In genomic region chr2:32997081-32997480, GRCm38 (mm10) we compare ENCODE assay signal across 13 mouse cellular contexts.
DNase-seq lines count a peak whose midpoint lies in the region.
"Had no signal": no experiment of that assay in that cellular context is flagged by ENCODE, and none has a peak within 500 bp of the region (broad histone marks: within the 10 kb centered on the region; RNA-seq: fewer than 3 reads in every experiment).

No protein-coding gene starts in this region.

- DNase-seq in cerebellum, adult 11-12 months = peak; percentile 55
- no peak for DNase-seq in cerebellum, adult 9-10 months
- peak; percentile 79 to 83 for DNase-seq in cerebellum, postnatal 10 days
- DNase-seq in cerebellum, adult 11 months = no peak
- DNase-seq in Muller cell, postnatal 12 days (ENCODE audit: inconsistent ontology term) = peak; percentile 9
- peak; percentile 59 to 69 for DNase-seq in cerebellum, postnatal 25 days
- no peak for DNase-seq in ovary, adult 18-20 months (ENCODE audit: low spot score)
- DNase-seq: adrenal gland, postnatal 10 days; B cell, adult 2 months; gastrocnemius, postnatal 36 days; heart, adult 11 months; heart, postnatal 36 days; kidney, adult 11 months had no signal

Comparison
In these comparisons a context has a peak if more than half of its experiments do, and no peak if none do; other contexts are left out.
1. DNase-seq: peak in cerebellum, adult 11-12 months (single experiment), cerebellum, postnatal 10 days (2 of 2), Muller cell, postnatal 12 days (single experiment) and cerebellum, postnatal 25 days (2 of 2); none in cerebellum, adult 9-10 months (single experiment), cerebellum, adult 11 months (single experiment) and ovary, adult 18-20 months (single experiment).